ENCODE assay signal across 14 mouse cellular contexts in genomic region chr5:106088478-106089185, GRCm38 (mm10).
A peak's percentile ranks its signal among the peaks of the same experiment; 100 is the strongest.
DNase-seq lines count a peak whose midpoint lies in the region; ATAC-seq and TF ChIP-seq lines count a peak whose summit lies in the region.
"Had no signal": no experiment of that assay in that cellular context is flagged by ENCODE, and none has a peak within 500 bp of the region (broad histone marks: within the 10 kb centered on the region; RNA-seq: fewer than 3 reads in every experiment).

No protein-coding gene starts in this region.

- H3K27ac ChIP-seq in lung, embryonic 14.5 days (ENCODE audit: low read depth) = no peak overlapping the region
- no peak overlapping the region for H3K27ac ChIP-seq in stomach, postnatal 0 days (replicated peaks)
- H3K27ac ChIP-seq: heart, embryonic 15.5 days; hindbrain, embryonic 13.5 days had no signal

- peak; percentile 41 for DNase-seq in cerebellum, adult 11-12 months
- DNase-seq in cerebellum, postnatal 4 days (ENCODE audit: low spot score in 2 of 2) = no peak
- DNase-seq in lung, embryonic 14.5 days = no peak
- no peak for DNase-seq in lung, adult 2 months
- DNase-seq in brain, embryonic 14.5 days (ENCODE audit: low read depth) = peak; percentile 52
- DNase-seq in stomach, postnatal 0 days (ENCODE audit: low spot score) = no peak
- DNase-seq in frontal cortex, postnatal 36 days (ENCODE audit: low spot score in 2 of 2) = no peak
- DNase-seq in urinary bladder, postnatal 25 days (ENCODE audit: low spot score) = no peak
- DNase-seq: adrenal gland, postnatal 10 days; B cell, adult 2 months; kidney, adult 9 months; right cerebral cortex, postnatal 4 days had no signal

- H3K36me3 ChIP-seq in lung, embryonic 14.5 days (ENCODE audit: insufficient read depth) = no peaks in the 10 kb centered on the region
- no peaks in the 10 kb centered on the region for H3K36me3 ChIP-seq in stomach, postnatal 0 days (ENCODE audit: control insufficient read depth, insufficient read depth, low read length)
- H3K36me3 ChIP-seq: heart, embryonic 15.5 days; hindbrain, embryonic 13.5 days had no signal

- H3K4me3 ChIP-seq in lung, embryonic 14.5 days (ENCODE audit: low read depth, low read length) = no peak overlapping the region
- no peak overlapping the region for H3K4me3 ChIP-seq in lung, adult 2 months (replicated peaks; ENCODE audit: extremely low read depth, low read depth, low read length)
- no peak overlapping the region for H3K4me3 ChIP-seq in stomach, postnatal 0 days (ENCODE audit: low read depth, low read length)
- H3K4me3 ChIP-seq: heart, embryonic 15.5 days; hindbrain, embryonic 13.5 days had no signal

- ATAC-seq in lung, embryonic 14.5 days (ENCODE audit: insufficient read depth) = no peak
- no peak for ATAC-seq in stomach, postnatal 0 days (ENCODE audit: low FRiP score, low TSS enrichment)

- no peaks in the 10 kb centered on the region for H3K9me3 ChIP-seq in lung, embryonic 14.5 days (ENCODE audit: low read depth, low read length)
- peaks cover 2% of the 10 kb centered on the region; the same call in 1 of the 2 replicates for H3K9me3 ChIP-seq in stomach, postnatal 0 days (ENCODE audit: control insufficient read depth, low read length)
- H3K9me3 ChIP-seq: heart, embryonic 15.5 days had no signal

- no peaks in the 10 kb centered on the region for H3K4me1 ChIP-seq in lung, embryonic 14.5 days (ENCODE audit: insufficient read depth)
- H3K4me1 ChIP-seq in lung, adult 2 months (ENCODE audit: control insufficient read depth, insufficient read depth, low read length) = no peaks in the 10 kb centered on the region
- H3K4me1 ChIP-seq in stomach, postnatal 0 days (replicated peaks; ENCODE audit: control insufficient read depth, insufficient read depth) = no peaks in the 10 kb centered on the region
- H3K4me1 ChIP-seq: hindbrain, embryonic 13.5 days had no signal

- TF ChIP-seq CTCF in lung, embryonic 14.5 days (IDR thresholded peaks at IDR 0.05; ENCODE audit: low read depth) = 0 out of 2 replicates have a peak, but pooled peaks have one; percentile 12
- no peak for TF ChIP-seq CTCF in lung, adult 2 months (IDR thresholded peaks at IDR 0.05; ENCODE audit: insufficient read depth, low read length)
- TF ChIP-seq CTCF in brain, embryonic 14.5 days (IDR thresholded peaks at IDR 0.05; ENCODE audit: borderline replicate concordance, extremely low read depth, insufficient read depth, insufficient read length) = peak; percentile 14; the same call in 1 of the 2 replicates
- TF ChIP-seq CTCF in stomach, postnatal 0 days (IDR thresholded peaks at IDR 0.05; ENCODE audit: low read depth) = peak; percentile 23; the same call in 1 of the 2 replicates

- no peak for TF ChIP-seq EP300 in stomach, postnatal 0 days (optimal IDR thresholded peaks at IDR 0.05)

- WGBS in lung, embryonic 14.5 days = 85% methylated on average over 5 of the region's 5 CpGs
- WGBS in lung, adult 2 months = 87% methylated on average over 5 of the region's 5 CpGs
- 91% methylated on average over 5 of the region's 5 CpGs for WGBS in stomach, postnatal 0 days

- no peak overlapping the region for H3K9ac ChIP-seq in lung, embryonic 14.5 days
- no peak overlapping the region for H3K9ac ChIP-seq in stomach, postnatal 0 days (ENCODE audit: low read length)
- H3K9ac ChIP-seq: heart, embryonic 15.5 days; hindbrain, embryonic 13.5 days had no signal

- no peak for TF ChIP-seq POLR2A in lung, adult 2 months (IDR thresholded peaks at IDR 0.05; ENCODE audit: borderline replicate concordance, extremely low read depth, low read depth, low read length)
- TF ChIP-seq POLR2A in brain, embryonic 14.5 days (IDR thresholded peaks at IDR 0.05; ENCODE audit: borderline replicate concordance, extremely low read depth, insufficient read depth, insufficient read length, poor library complexity, severe bottlenecking) = no peak

- H3K27me3 ChIP-seq in lung, embryonic 14.5 days (ENCODE audit: insufficient read depth, low read length) = no peaks in the 10 kb centered on the region
- H3K27me3 ChIP-seq in stomach, postnatal 0 days (ENCODE audit: control insufficient read depth, insufficient read depth, low read length) = no peaks in the 10 kb centered on the region
- H3K27me3 ChIP-seq: heart, embryonic 15.5 days; hindbrain, embryonic 13.5 days had no signal

- no peak overlapping the region for H3K4me2 ChIP-seq in lung, embryonic 14.5 days
- H3K4me2 ChIP-seq in stomach, postnatal 0 days (replicated peaks; ENCODE audit: low read depth) = no peak overlapping the region
- H3K4me2 ChIP-seq: heart, embryonic 15.5 days; hindbrain, embryonic 13.5 days had no signal

Comparison
In these comparisons a context has a peak if more than half of its experiments do, and no peak if none do; other contexts are left out.
1. DNase-seq: peak in cerebellum, adult 11-12 months (single experiment) and brain, embryonic 14.5 days (single experiment); none in cerebellum, postnatal 4 days (0 of 2), lung, embryonic 14.5 days (single experiment), lung, adult 2 months (single experiment), stomach, postnatal 0 days (single experiment), frontal cortex, postnatal 36 days (0 of 2) and urinary bladder, postnatal 25 days (single experiment).